Mouse (Mus musculus) intestine, embryonic 16.5 days (tissue): ENCODE results near the gene Scn2b. TPM values are rescaled to one million over a fixed set of nuclear protein-coding genes. Genes with fewer than 3 reads are reported as not detected.

Experiments
- ATAC-seq: fragments of 200-750 bp; cut with Nextera tagmentation; 2 replicates; pipeline ENCODE4 v1.8.0; 2017; ENCODE audit warnings: moderate TSS enrichment, moderate library complexity
- H3K27ac ChIP-seq: fragments of 300-500 bp; sonication (generic); 2 replicates; pipeline ENCODE4 v1.5.1; 2014; ENCODE audit warnings: mild to moderate bottlenecking, low read length
- H3K27me3 ChIP-seq: fragments of 300-500 bp; sonication (generic); replicated peaks from 2 replicates; pipeline ENCODE4 v1.6.1; 2014; ENCODE audit warnings: low read length, control low read depth, mixed read lengths; ENCODE audit not compliant: control insufficient read depth, insufficient read depth
- H3K36me3 ChIP-seq: fragments of 300-500 bp; sonication (generic); 2 replicates; pipeline ENCODE4 v1.6.1; 2014; ENCODE audit warnings: low read length, control low read depth; ENCODE audit not compliant: control insufficient read depth, insufficient read depth
- H3K4me1 ChIP-seq: fragments of 300-500 bp; sonication (generic); 2 replicates; pipeline ENCODE4 v1.6.1; 2014; ENCODE audit warnings: low read length, control low read depth, mixed read lengths; ENCODE audit not compliant: control insufficient read depth, insufficient read depth
- H3K4me2 ChIP-seq: fragments of 300-500 bp; sonication (generic); 2 replicates; pipeline ENCODE4 v1.6.1; 2014; ENCODE audit warnings: low read depth, low read length, control low read depth
- H3K4me3 ChIP-seq: fragments of 300-500 bp; sonication (generic); 2 replicates; pipeline ENCODE4 v1.5.1; 2014; ENCODE audit warnings: mild to moderate bottlenecking, low read length
- H3K9ac ChIP-seq: fragments of 300-500 bp; sonication (generic); 2 replicates; pipeline ENCODE4 v1.6.1; 2014; ENCODE audit warnings: low read depth, low read length
- H3K9me3 ChIP-seq: fragments of 300-500 bp; sonication (generic); 2 replicates; pipeline ENCODE4 v1.6.1; 2016; ENCODE audit warnings: low read length, control low read depth; ENCODE audit not compliant: control insufficient read depth
- WGBS: fragments of 180-500 bp; shearing (Covaris S2); extraction: QIAGEN DNeasy Blood & Tissue Kit; methylation state at CpG from one replicate; pipeline ENCODE4 v1.1.7; 2014; 5-methylcytosine and 5-hydroxymethylcytosine counted together
- polyA plus RNA-seq: library from polyadenylated mRNA; unstranded; fragments of >200 nt; fragmentation: Nextera tagmentation; extraction: Ambion mirVana; gene quantifications from 2 replicates; pipeline ENCODE4 v1.2.1, GENCODE M21; 2015

Scn2b gene
- 1.9 and 2.1 TPM in 2 replicates for polyA plus RNA-seq

- Histone ChIP-seq H3K9ac (peak within 1 kb of the TSS; percentile 71), H3K27ac (peak within 1 kb of the TSS; percentile 52), H3K27me3 (no peaks in the 10 kb centered on the region), H3K36me3 (no peaks in the 10 kb centered on the region), H3K4me3 (peak within 1 kb of the TSS; percentile 55), H3K4me2 (peak within 1 kb of the TSS; percentile 58), H3K4me1 (peaks cover 34% of the 10 kb centered on the region), H3K9me3 (no peaks in the 10 kb centered on the region)
- no peak for ATAC-seq
- 5% methylated on average over 13 of the region's 13 CpGs for WGBS
Observed at GRCm38 (mm10) chr9:45117741-45118431, at the start of gene Scn2b. Gene Scn2b, plus strand, starts transcription at chr9:45117782.

- Histone ChIP-seq H3K4me1 (no peaks in the 10 kb centered on the region), H3K9me3 (no peaks in the 10 kb centered on the region), H3K27ac (no peak overlapping the region), H3K36me3 (no peaks in the 10 kb centered on the region), H3K27me3 (no peaks in the 10 kb centered on the region), H3K9ac (no peak overlapping the region), H3K4me2 (no peak overlapping the region), H3K4me3 (no peak overlapping the region)
- ATAC-seq = peak; percentile 62; the same call in 1 of the 2 replicates
- 50% methylated on average over 3 of the region's 3 CpGs for WGBS
Observed at GRCm38 (mm10) chr9:45071800-45072199, 45.8 kb upstream of the Scn2b start.

- H3K4me3 ChIP-seq = no peak overlapping the region
- ATAC-seq = no peak
- H3K27ac ChIP-seq = no peak overlapping the region
- no peaks in the 10 kb centered on the region for H3K9me3 ChIP-seq
- H3K9ac ChIP-seq = no peak overlapping the region
- 58% methylated on average over 3 of the region's 3 CpGs for WGBS
- H3K4me2 ChIP-seq = no peak overlapping the region
- no peaks in the 10 kb centered on the region for H3K36me3 ChIP-seq
- H3K27me3 ChIP-seq = no peaks in the 10 kb centered on the region
- H3K4me1 ChIP-seq = no peaks in the 10 kb centered on the region
Observed at GRCm38 (mm10) chr9:45077859-45078258, 39.7 kb upstream of the Scn2b start.

DNA sequence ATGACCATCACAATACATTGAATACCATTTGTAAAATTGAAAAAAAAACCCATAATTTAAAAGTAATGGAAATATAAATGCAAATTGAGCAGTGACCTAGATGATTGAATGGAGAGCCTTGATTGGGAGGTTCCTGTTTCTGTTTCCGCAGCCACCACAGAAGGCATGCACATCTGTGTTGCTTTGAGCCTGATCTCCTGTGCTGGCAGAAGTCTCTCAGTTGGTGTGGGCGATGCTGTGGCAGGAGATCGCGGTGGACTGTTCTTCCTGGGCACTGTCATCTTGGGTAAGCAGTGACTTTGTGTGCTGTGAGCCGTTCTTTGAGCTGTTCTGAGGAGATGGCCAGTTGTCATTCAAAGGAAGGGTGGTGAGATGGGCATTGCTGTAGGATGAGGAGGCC is 38.6 kb upstream of the Scn2b start, which contains the start of gene Jaml:
Gene Jaml (plus strand): TSS at position 173 of the 400 bp plus-strand sequence.
- Histone ChIP-seq H3K36me3 (no peaks in the 10 kb centered on the region), H3K9ac (no peak within 1 kb of the TSS), H3K27ac (no peak within 1 kb of the TSS), H3K9me3 (no peaks in the 10 kb centered on the region), H3K4me2 (no peak within 1 kb of the TSS), H3K27me3 (no peaks in the 10 kb centered on the region), H3K4me1 (no peaks in the 10 kb centered on the region), H3K4me3 (no peak within 1 kb of the TSS)
- 86% methylated on average over 5 of the region's 5 CpGs for WGBS
- ATAC-seq = no peak

DNA sequence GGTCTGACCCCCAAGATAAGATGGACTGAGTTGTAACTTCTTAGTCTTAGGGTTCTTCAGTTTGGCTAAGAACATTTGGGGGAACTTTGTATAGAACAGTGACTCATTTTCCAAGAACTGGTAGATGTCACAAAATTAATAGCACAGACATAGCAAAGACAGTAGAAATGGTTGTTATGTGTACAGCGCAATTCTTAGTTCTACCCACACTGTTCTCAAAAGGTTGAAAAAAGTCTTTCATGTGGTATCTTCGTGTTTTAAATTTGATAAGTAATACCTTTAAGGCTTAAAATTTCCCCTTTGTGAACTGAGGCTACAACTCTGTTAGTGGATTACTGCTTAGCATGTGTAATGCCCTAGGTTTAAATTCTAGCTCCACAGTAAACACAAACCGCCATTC is 34.5 kb upstream of the Scn2b start:
- H3K36me3 ChIP-seq = no peaks in the 10 kb centered on the region
- no peak overlapping the region for H3K27ac ChIP-seq
- no peak overlapping the region for H3K4me3 ChIP-seq
- no peaks in the 10 kb centered on the region for H3K27me3 ChIP-seq
- WGBS = 88% methylated on average over 3 of the region's 3 CpGs
- no peak for ATAC-seq
- no peak overlapping the region for H3K4me2 ChIP-seq
- H3K4me1 ChIP-seq = no peaks in the 10 kb centered on the region
- H3K9me3 ChIP-seq = no peaks in the 10 kb centered on the region
- H3K9ac ChIP-seq = no peak overlapping the region

DNA sequence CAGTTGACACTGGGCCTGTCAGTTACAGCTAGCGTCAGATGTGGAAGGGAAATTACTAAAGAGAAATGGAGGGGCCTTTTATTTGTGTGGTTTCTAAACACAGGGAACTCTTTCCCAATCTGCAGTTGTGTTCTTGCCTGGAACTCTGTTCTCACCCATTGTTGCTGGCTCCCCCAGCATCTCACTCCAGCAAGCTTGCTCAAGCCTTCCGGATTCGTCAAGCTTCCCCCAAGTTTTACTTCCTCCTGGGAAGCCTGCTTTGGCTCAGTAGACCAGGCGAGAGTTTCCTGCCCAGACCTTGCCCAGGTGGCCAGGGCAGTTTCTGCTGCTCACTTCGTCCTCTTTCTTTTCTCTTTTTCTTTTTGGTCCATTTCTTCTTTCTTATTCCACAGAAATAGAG is 33.0 kb upstream of the Scn2b start:
- Histone ChIP-seq H3K9me3 (no peaks in the 10 kb centered on the region), H3K27ac (no peak overlapping the region), H3K4me2 (no peak overlapping the region), H3K27me3 (no peaks in the 10 kb centered on the region), H3K4me1 (no peaks in the 10 kb centered on the region), H3K9ac (no peak overlapping the region), H3K4me3 (no peak overlapping the region), H3K36me3 (no peaks in the 10 kb centered on the region)
- WGBS = 70% methylated on average over 5 of the region's 5 CpGs
- no peak for ATAC-seq

GRCm38 (mm10) chr9:45085741-45086690 is 31.6 kb upstream of the Scn2b start:
- H3K9me3 ChIP-seq = no peaks in the 10 kb centered on the region
- no peak overlapping the region for H3K4me3 ChIP-seq
- WGBS = 80% methylated on average over 12 of the region's 12 CpGs
- H3K9ac ChIP-seq = no peak overlapping the region
- no peak overlapping the region for H3K4me2 ChIP-seq
- H3K4me1 ChIP-seq = no peaks in the 10 kb centered on the region
- no peaks in the 10 kb centered on the region for H3K27me3 ChIP-seq
- no peaks in the 10 kb centered on the region for H3K36me3 ChIP-seq
- no peak for ATAC-seq
- H3K27ac ChIP-seq = no peak overlapping the region

DNA sequence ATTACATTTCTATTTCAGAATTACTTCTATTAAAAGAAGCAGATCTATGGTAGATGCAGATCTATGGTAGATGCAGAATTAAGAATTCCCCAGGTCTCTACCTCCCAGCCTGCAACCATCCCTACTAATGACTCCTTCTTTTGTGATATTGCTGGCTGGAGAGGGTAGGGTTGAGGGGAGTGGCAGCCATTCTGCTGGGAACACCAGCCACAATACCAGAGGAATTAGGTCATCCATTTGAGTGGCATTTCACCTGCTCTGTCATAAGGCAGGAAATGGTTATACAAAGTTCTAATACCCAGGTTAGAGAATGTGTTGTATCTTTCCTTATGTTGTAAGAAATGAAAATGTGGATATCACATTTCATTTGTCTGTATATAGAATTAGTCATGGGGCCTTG is 29.5 kb upstream of the Scn2b start:
- no peaks in the 10 kb centered on the region for H3K27me3 ChIP-seq
- no peak overlapping the region for H3K9ac ChIP-seq
- H3K36me3 ChIP-seq = no peaks in the 10 kb centered on the region
- H3K4me1 ChIP-seq = no peaks in the 10 kb centered on the region; the same call in 1 of the 2 replicates
- no peak overlapping the region for H3K4me2 ChIP-seq
- no peak overlapping the region for H3K4me3 ChIP-seq
- H3K9me3 ChIP-seq = no peaks in the 10 kb centered on the region
- no peak overlapping the region for H3K27ac ChIP-seq
- ATAC-seq = 0 out of 2 replicates have a peak, but pooled peaks have one; percentile 46

- no peak overlapping the region for H3K27ac ChIP-seq
- H3K4me3 ChIP-seq = no peak overlapping the region
- H3K4me1 ChIP-seq = no peaks in the 10 kb centered on the region; the same call in 1 of the 2 replicates
- no peaks in the 10 kb centered on the region for H3K36me3 ChIP-seq
- H3K9me3 ChIP-seq = no peaks in the 10 kb centered on the region
- no peak for ATAC-seq
- no peak overlapping the region for H3K9ac ChIP-seq
- no peaks in the 10 kb centered on the region for H3K27me3 ChIP-seq
- H3K4me2 ChIP-seq = no peak overlapping the region
- WGBS = 75% methylated on average over 3 of the region's 3 CpGs
Observed at GRCm38 (mm10) chr9:45090811-45091210, 26.8 kb upstream of the Scn2b start.
